Mouse (Mus musculus): Measurements from ENCODE around the gene Lmntd1. TPM values are rescaled to one million over a fixed set of nuclear protein-coding genes. Genes with fewer than 3 reads are reported as not detected.

The Lmntd1 gene
- polyA plus RNA-seq, 1 experiment: not detected

DNA sequence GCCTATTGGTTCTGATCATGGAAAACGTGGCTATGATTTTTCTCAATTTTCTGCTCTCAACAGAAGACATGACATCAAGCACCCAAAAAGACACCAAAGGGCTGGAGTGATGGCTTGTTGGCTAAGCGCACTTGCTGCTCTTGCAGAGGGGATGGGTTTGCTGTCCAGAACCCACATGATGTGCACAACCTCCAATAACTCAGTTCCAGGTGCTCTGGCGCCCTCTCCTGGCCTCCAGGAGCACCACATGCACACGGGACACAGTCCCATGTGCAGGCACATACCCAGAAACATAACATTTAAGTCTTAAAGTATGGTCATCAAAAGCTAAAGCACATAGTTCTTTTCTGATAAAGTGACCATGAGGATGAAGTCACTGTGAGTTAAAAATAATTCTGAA lies 193.7 kb downstream of the Lmntd1 start:
- 70% methylated on average over 4 of the region's 4 CpGs for WGBS
- H3K27me3 ChIP-seq (ENCODE audit: control insufficient read depth, insufficient read depth, low read length): no peaks in the 10 kb centered on the region
- no peak overlapping the region for H3K4me3 ChIP-seq (ENCODE audit: low read depth, low read length)
- no peaks in the 10 kb centered on the region for H3K36me3 ChIP-seq (ENCODE audit: control insufficient read depth, insufficient read depth, low read length)
- H3K27ac ChIP-seq (ENCODE audit: insufficient read depth, low read depth, low read length): no peak overlapping the region
- no peaks in the 10 kb centered on the region for H3K4me1 ChIP-seq (ENCODE audit: control insufficient read depth, insufficient read depth, insufficient read length, low read length)
- TF ChIP-seq CTCF (IDR thresholded peaks at IDR 0.05; ENCODE audit: extremely low read depth, insufficient read length, insufficient replicate concordance, low read depth, low read length) (peak; percentile 43; the same call in 1 of the 2 replicates), POLR2A (IDR thresholded peaks at IDR 0.05; ENCODE audit: low read depth, low read length) (no peak)

DNA sequence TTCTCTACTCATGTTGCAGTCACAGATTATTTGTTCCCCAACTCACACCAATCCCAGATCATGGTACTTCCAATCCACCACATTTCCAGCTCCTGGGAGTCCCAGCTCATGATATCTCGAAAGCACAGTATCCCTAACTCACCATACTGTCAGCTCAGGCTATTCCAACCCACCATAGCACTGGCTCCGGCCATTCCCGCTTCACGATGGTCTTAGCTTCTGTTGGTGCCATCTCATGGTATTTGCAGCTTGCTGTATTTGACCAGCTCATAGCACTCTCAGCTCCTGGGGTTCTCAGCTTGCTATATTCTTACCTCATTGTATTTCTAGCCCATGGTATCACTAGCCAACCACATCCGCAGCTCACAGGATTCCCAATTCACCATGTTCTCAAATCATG lies 195.3 kb downstream of the Lmntd1 start:
- no peak overlapping the region for H3K4me3 ChIP-seq (ENCODE audit: low read depth, low read length)
- WGBS: 88% methylated on average over 5 of the region's 5 CpGs
- no peak overlapping the region for H3K27ac ChIP-seq (ENCODE audit: insufficient read depth, low read depth, low read length)
- H3K27me3 ChIP-seq (ENCODE audit: control insufficient read depth, insufficient read depth, low read length): no peaks in the 10 kb centered on the region
- no peaks in the 10 kb centered on the region for H3K4me1 ChIP-seq (ENCODE audit: control insufficient read depth, insufficient read depth, insufficient read length, low read length)
- no peaks in the 10 kb centered on the region for H3K36me3 ChIP-seq (ENCODE audit: control insufficient read depth, insufficient read depth, low read length)
- TF ChIP-seq POLR2A (IDR thresholded peaks at IDR 0.05; ENCODE audit: low read depth, low read length) (no peak), CTCF (IDR thresholded peaks at IDR 0.05; ENCODE audit: extremely low read depth, insufficient read length, insufficient replicate concordance, low read depth, low read length) (no peak)

DNA sequence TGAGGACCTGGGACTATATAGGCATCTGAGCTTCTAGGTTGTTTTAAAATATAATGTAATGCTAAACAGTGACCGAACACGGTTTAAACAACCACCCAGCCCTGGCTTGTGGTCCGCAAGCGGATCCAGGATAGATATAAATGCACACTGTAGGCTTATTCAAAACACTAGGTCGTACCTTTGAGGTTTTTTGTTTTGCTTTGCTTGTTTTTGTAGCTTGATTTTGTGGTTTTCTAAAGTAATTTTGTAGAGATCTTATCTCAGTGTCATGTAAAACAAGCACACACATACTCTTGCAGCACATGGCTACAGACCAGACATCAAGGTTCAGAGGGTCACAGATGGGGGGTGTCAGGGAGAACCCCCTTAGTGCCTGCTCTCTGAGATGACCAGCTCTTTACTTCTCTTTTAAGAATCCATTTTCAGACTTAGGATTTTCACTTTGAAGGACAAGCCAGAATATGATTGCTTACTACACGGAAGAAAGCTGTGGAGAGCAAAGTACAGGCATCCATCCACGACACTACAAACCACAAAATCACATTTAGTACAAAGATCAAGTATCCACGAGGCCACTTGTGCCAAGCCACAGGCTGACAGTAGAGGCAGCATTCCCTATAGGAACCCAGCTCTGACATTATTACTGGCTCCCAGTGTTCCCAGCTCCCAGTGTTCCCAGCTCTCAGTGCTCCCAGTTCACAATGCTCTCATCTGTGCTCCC lies 196.2 kb downstream of the Lmntd1 start:
- H3K4me1 ChIP-seq (ENCODE audit: control insufficient read depth, insufficient read depth, insufficient read length, low read length): no peaks in the 10 kb centered on the region
- H3K36me3 ChIP-seq (ENCODE audit: control insufficient read depth, insufficient read depth, low read length): no peaks in the 10 kb centered on the region
- WGBS: 57% methylated on average over 8 of the region's 8 CpGs
- H3K4me3 ChIP-seq (ENCODE audit: low read depth, low read length): no peak overlapping the region
- no peak for TF ChIP-seq CTCF (IDR thresholded peaks at IDR 0.05; ENCODE audit: extremely low read depth, insufficient read length, insufficient replicate concordance, low read depth, low read length)
- no peak for TF ChIP-seq POLR2A (IDR thresholded peaks at IDR 0.05; ENCODE audit: low read depth, low read length)
- no peaks in the 10 kb centered on the region for H3K27me3 ChIP-seq (ENCODE audit: control insufficient read depth, insufficient read depth, low read length)
- no peak overlapping the region for H3K27ac ChIP-seq (ENCODE audit: insufficient read depth, low read depth, low read length)

DNA sequence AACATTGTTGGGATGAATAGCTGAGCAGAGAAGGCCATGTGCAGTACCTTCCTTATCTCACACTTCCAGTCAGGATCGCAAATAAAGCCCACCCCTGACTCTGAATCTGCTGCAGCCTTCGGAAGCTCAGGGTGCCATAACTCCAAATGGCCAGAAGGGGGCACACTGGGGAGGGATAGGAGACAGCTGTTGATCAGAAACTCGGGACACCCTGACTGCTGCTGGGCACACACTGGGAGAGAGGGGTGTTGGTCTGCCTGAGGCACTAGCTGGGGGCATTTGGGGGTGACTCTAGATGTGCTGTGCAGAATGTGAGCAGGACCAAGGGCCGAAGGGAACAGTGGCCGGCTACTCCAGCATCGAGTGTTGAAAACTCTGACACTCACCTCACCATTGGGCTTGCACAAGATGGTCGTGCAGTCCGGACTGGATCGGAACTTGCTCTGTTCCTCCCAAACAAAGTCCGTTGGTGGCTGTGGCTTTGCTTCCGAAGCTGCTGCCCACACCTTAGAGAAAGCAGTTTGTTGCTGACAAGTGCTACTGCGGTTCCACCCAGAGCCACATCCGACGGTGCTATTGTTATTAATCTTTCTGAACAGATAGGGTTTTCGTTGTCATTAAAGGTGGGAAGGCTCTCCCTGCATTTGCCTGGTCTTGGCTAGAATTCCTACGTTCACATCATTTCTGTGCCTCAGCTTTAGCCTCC lies 197.0 kb downstream of the Lmntd1 start:
- Histone ChIP-seq H3K4me3 (ENCODE audit: low read depth, low read length) (no peak overlapping the region), H3K4me1 (ENCODE audit: control insufficient read depth, insufficient read depth, insufficient read length, low read length) (no peaks in the 10 kb centered on the region), H3K36me3 (ENCODE audit: control insufficient read depth, insufficient read depth, low read length) (no peaks in the 10 kb centered on the region), H3K27ac (ENCODE audit: insufficient read depth, low read depth, low read length) (no peak overlapping the region), H3K27me3 (ENCODE audit: control insufficient read depth, insufficient read depth, low read length) (no peaks in the 10 kb centered on the region)
- TF ChIP-seq CTCF (IDR thresholded peaks at IDR 0.05; ENCODE audit: extremely low read depth, insufficient read length, insufficient replicate concordance, low read depth, low read length) (peak; percentile 70; the same call in 1 of the 2 replicates), POLR2A (IDR thresholded peaks at IDR 0.05; ENCODE audit: low read depth, low read length) (no peak)
- WGBS: 61% methylated on average over 16 of the region's 16 CpGs

DNA sequence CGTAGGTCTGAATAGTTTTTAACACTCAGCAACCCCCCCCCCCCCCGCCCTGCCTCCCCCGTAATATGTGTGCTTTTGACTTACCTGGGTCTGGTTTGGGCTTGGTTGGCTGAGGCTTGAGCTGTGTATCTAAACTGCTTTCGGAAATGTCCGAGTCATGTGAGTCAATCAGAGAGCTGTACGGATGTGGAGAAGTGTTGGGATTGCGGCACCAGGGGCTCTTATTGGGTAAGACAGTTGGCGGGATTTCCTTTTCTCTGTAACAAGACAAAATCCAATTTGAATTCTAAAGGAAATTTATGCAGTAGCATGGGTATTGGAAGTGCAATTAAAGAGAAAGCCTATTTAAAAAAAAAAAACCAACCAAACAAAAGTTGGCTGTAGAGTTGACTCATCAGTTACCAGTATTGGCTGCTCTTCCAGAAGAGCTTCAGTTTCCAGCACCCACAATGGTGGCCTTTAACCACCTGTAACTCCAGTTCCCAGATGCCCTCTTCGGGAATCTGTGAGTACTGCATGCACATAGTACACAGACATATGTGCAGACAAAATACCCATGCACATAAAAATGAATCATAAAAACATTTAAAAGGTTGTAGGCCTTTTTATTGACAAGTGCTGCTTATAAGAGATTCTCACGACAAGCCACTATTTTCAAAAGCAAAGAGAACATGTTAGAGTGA lies 209.6 kb downstream of the Lmntd1 start:
- TF ChIP-seq CTCF (IDR thresholded peaks at IDR 0.05; ENCODE audit: extremely low read depth, insufficient read length, insufficient replicate concordance, low read depth, low read length) (no peak), POLR2A (IDR thresholded peaks at IDR 0.05; ENCODE audit: low read depth, low read length) (no peak)

GRCm38 (mm10) chr6:145401140-145401539 lies 213.0 kb downstream of the Lmntd1 start:
- TF ChIP-seq POLR2A (IDR thresholded peaks at IDR 0.05; ENCODE audit: low read depth, low read length) (no peak), CTCF (IDR thresholded peaks at IDR 0.05; ENCODE audit: extremely low read depth, insufficient read length, insufficient replicate concordance, low read depth, low read length) (no peak)
- no peaks in the 10 kb centered on the region for H3K27me3 ChIP-seq (ENCODE audit: control insufficient read depth, insufficient read depth, low read length)
- H3K4me1 ChIP-seq (ENCODE audit: control insufficient read depth, insufficient read depth, insufficient read length, low read length): no peaks in the 10 kb centered on the region
- H3K4me3 ChIP-seq (ENCODE audit: low read depth, low read length): no peak overlapping the region
- WGBS: 16% methylated on average over 4 of the region's 4 CpGs
- H3K36me3 ChIP-seq (ENCODE audit: control insufficient read depth, insufficient read depth, low read length): no peaks in the 10 kb centered on the region
- no peak overlapping the region for H3K27ac ChIP-seq (ENCODE audit: insufficient read depth, low read depth, low read length)

More for the DNA sequence above, 209.6 kb downstream of the Lmntd1 start:
- no peak overlapping the region for H3K4me3 ChIP-seq (ENCODE audit: low read depth, low read length)
- WGBS: 89% methylated on average over 10 of the region's 10 CpGs
- H3K27me3 ChIP-seq (ENCODE audit: control insufficient read depth, insufficient read depth, low read length): no peaks in the 10 kb centered on the region
- H3K4me1 ChIP-seq (ENCODE audit: control insufficient read depth, insufficient read depth, insufficient read length, low read length): no peaks in the 10 kb centered on the region
- no peaks in the 10 kb centered on the region for H3K36me3 ChIP-seq (ENCODE audit: control insufficient read depth, insufficient read depth, low read length)
- H3K27ac ChIP-seq (ENCODE audit: insufficient read depth, low read depth, low read length): no peak overlapping the region

DNA sequence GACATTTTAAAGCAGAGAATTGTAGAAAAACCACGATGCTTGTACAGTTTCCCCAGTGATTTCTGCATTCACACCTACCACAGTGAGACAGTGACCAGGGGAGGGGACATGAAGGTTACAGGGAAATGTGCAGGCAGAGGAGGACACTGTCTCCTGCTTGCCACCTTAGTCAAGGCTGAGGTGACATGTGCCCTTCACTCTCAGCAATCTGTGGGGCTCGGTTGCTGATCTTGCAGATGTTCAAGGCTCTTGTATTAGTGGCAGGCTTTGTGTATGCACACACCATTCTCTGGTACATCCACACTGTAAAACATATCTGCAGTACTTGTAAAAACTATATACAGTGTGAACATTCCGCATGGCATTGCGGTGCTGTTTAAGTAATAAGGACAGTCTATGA lies 216.2 kb downstream of the Lmntd1 start:
- no peak for TF ChIP-seq CTCF (IDR thresholded peaks at IDR 0.05; ENCODE audit: extremely low read depth, insufficient read length, insufficient replicate concordance, low read depth, low read length)
- TF ChIP-seq POLR2A (IDR thresholded peaks at IDR 0.05; ENCODE audit: low read depth, low read length): no peak
- Histone ChIP-seq H3K36me3 (ENCODE audit: control insufficient read depth, insufficient read depth, low read length) (no peaks in the 10 kb centered on the region), H3K4me3 (ENCODE audit: low read depth, low read length) (no peak overlapping the region), H3K4me1 (ENCODE audit: control insufficient read depth, insufficient read depth, insufficient read length, low read length) (no peaks in the 10 kb centered on the region), H3K27me3 (ENCODE audit: control insufficient read depth, insufficient read depth, low read length) (no peaks in the 10 kb centered on the region), H3K27ac (ENCODE audit: insufficient read depth, low read depth, low read length) (no peak overlapping the region)
- 87% methylated on average over 4 of the region's 4 CpGs for WGBS

All from small intestine, adult 2 months (tissue).